Mouse (Mus musculus) midbrain, embryonic 14.5 days (tissue): ENCODE data around the gene Oit3. TPM values are rescaled to one million over a fixed set of nuclear protein-coding genes. Genes with fewer than 3 reads are reported as not detected.
"Not testable (repeated sequence)": the region's sequence is repeated elsewhere in the genome, so short reads cannot be mapped to it uniquely, and the experiment has no call there.

Source experiments
- ATAC-seq: fragments of 200-750 bp; cut with Nextera tagmentation; 2 replicates; pipeline ENCODE4 v1.8.0; 2017; ENCODE audit warnings: moderate number of reproducible peaks, moderate library complexity; ENCODE audit not compliant: low FRiP score, low TSS enrichment
- DNase-seq: peaks from one replicate; pipeline ENCODE4 v3.0.0-alpha.2; 2015
- H3K27ac ChIP-seq: fragments of 300-500 bp; sonication (generic); replicated peaks from 2 replicates; pipeline ENCODE4 v1.5.1; 2014; ENCODE audit warnings: mild to moderate bottlenecking, low read depth, low read length, moderate library complexity
- H3K27me3 ChIP-seq: fragments of 300-500 bp; sonication (generic); 2 replicates; pipeline ENCODE4 v1.6.1; 2014; ENCODE audit warnings: low read length, control low read depth, mixed read lengths; ENCODE audit not compliant: control insufficient read depth, insufficient read depth
- H3K36me3 ChIP-seq: fragments of 300-500 bp; sonication (generic); 2 replicates; pipeline ENCODE4 v1.6.1; 2014; ENCODE audit warnings: low read length, control low read depth; ENCODE audit not compliant: control insufficient read depth, insufficient read depth
- H3K4me1 ChIP-seq: fragments of 300-500 bp; sonication (generic); 2 replicates; pipeline ENCODE4 v1.6.1; 2014; ENCODE audit warnings: mild to moderate bottlenecking, antibody characterized with exemption, low read length, control low read depth; ENCODE audit not compliant: control insufficient read depth, insufficient read depth
- H3K4me2 ChIP-seq: fragments of 300-500 bp; sonication (generic); 2 replicates; pipeline ENCODE4 v1.6.1; 2014; ENCODE audit warnings: mild to moderate bottlenecking, low read length, moderate library complexity
- H3K4me3 ChIP-seq: fragments of 300-500 bp; sonication (generic); replicated peaks from 2 replicates; pipeline ENCODE4 v1.5.1; 2014; ENCODE audit warnings: low read depth, low read length
- H3K9ac ChIP-seq: fragments of 300-500 bp; sonication (generic); replicated peaks from 2 replicates; pipeline ENCODE4 v1.6.1; 2014; ENCODE audit warnings: mild to moderate bottlenecking, low read length, moderate library complexity
- H3K9me3 ChIP-seq: fragments of 300-500 bp; sonication (generic); 2 replicates; pipeline ENCODE4 v1.6.1; 2016; ENCODE audit warnings: low read length, control low read depth, mixed read lengths; ENCODE audit not compliant: control insufficient read depth
- WGBS: fragments of 180-500 bp; shearing (Covaris S2); extraction: QIAGEN DNeasy Blood & Tissue Kit; methylation state at CpG from one replicate; pipeline ENCODE4 v1.1.7; 2014; 5-methylcytosine and 5-hydroxymethylcytosine counted together
- polyA plus RNA-seq: library from polyadenylated mRNA; unstranded; fragments of >200 nt; fragmentation: Nextera tagmentation; extraction: Ambion mirVana; gene quantifications from 2 replicates; pipeline ENCODE4 v1.2.1, GENCODE M21; 2014

The Oit3 gene
- polyA plus RNA-seq, 1 experiment from 2014 or later: 0.39 TPM

- Histone ChIP-seq H3K4me2 (no peak overlapping the region), H3K4me3 (no peak overlapping the region), H3K9ac (no peak overlapping the region), H3K36me3 (no peaks in the 10 kb centered on the region), H3K9me3 (no peaks in the 10 kb centered on the region), H3K27ac (no peak overlapping the region), H3K27me3 (no peaks in the 10 kb centered on the region), H3K4me1 (no peaks in the 10 kb centered on the region)
- 92% methylated on average over 3 of the region's 3 CpGs for WGBS
- ATAC-seq (no peak), DNase-seq (no peak)
These were observed 17.1 kb downstream of the Oit3 start for GRCm38 (mm10) chr10:59424453-59424852.

- DNase-seq: no peak
- ATAC-seq: no peak
- H3K4me3 ChIP-seq: no peak overlapping the region
- no peak overlapping the region for H3K4me2 ChIP-seq
- no peak overlapping the region for H3K9ac ChIP-seq
- H3K27me3 ChIP-seq: no peaks in the 10 kb centered on the region
- H3K9me3 ChIP-seq: no peaks in the 10 kb centered on the region
- H3K4me1 ChIP-seq: no peaks in the 10 kb centered on the region
- H3K27ac ChIP-seq: no peak overlapping the region
- WGBS: 90% methylated on average over 4 of the region's 4 CpGs
- no peaks in the 10 kb centered on the region for H3K36me3 ChIP-seq
These were observed 22.1 kb downstream of the Oit3 start for GRCm38 (mm10) chr10:59419516-59419915.

- Histone ChIP-seq H3K4me1 (no peaks in the 10 kb centered on the region), H3K4me3 (no peak overlapping the region), H3K9me3 (no peaks in the 10 kb centered on the region), H3K27me3 (no peaks in the 10 kb centered on the region), H3K9ac (no peak overlapping the region), H3K36me3 (no peaks in the 10 kb centered on the region), H3K27ac (no peak overlapping the region), H3K4me2 (no peak overlapping the region)
- DNase-seq (no peak), ATAC-seq (no peak)
- WGBS: 92% methylated on average over 3 of the region's 3 CpGs
These were observed 25.0 kb downstream of the Oit3 start for GRCm38 (mm10) chr10:59416623-59417022.

- 91% methylated on average over 4 of the region's 4 CpGs for WGBS
- no peak overlapping the region for H3K27ac ChIP-seq
- no peaks in the 10 kb centered on the region for H3K27me3 ChIP-seq
- no peaks in the 10 kb centered on the region for H3K9me3 ChIP-seq
- no peak overlapping the region for H3K4me2 ChIP-seq
- no peak overlapping the region for H3K4me3 ChIP-seq
- no peak overlapping the region for H3K9ac ChIP-seq
- DNase-seq (no peak), ATAC-seq (no peak)
- no peaks in the 10 kb centered on the region for H3K4me1 ChIP-seq
- H3K36me3 ChIP-seq: no peaks in the 10 kb centered on the region
These were observed 27.9 kb downstream of the Oit3 start for GRCm38 (mm10) chr10:59413711-59414110.

- WGBS: 86% methylated on average over 12 of the region's 12 CpGs
- Histone ChIP-seq H3K9me3 (no peaks in the 10 kb centered on the region), H3K27me3 (no peaks in the 10 kb centered on the region)
These were observed 31.3 kb downstream of the Oit3 start for GRCm38 (mm10) chr10:59410264-59410663.

GRCm38 (mm10) chr10:59408499-59408898 is 33.1 kb downstream of the Oit3 start:
- DNase-seq: no peak
- 74% methylated on average over 6 of the region's 6 CpGs for WGBS
- Histone ChIP-seq H3K4me2 (no peak overlapping the region), H3K4me1 (no peaks in the 10 kb centered on the region), H3K9ac (no peak overlapping the region), H3K27ac (no peak overlapping the region), H3K27me3 (no peaks in the 10 kb centered on the region), H3K4me3 (no peak overlapping the region), H3K9me3 (no peaks in the 10 kb centered on the region), H3K36me3 (no peaks in the 10 kb centered on the region)
- ATAC-seq: no peak

More at GRCm38 (mm10) chr10:59410264-59410663, 31.3 kb downstream of the Oit3 start:
- DNase-seq: no peak
- no peak for ATAC-seq
- no peaks in the 10 kb centered on the region for H3K36me3 ChIP-seq
- no peak overlapping the region for H3K9ac ChIP-seq
- H3K27ac ChIP-seq: no peak overlapping the region
- no peaks in the 10 kb centered on the region for H3K4me1 ChIP-seq
- no peak overlapping the region for H3K4me3 ChIP-seq
- no peak overlapping the region for H3K4me2 ChIP-seq

GRCm38 (mm10) chr10:59403793-59404149 is 37.8 kb downstream of the Oit3 start:
- H3K4me1 ChIP-seq: no peaks in the 10 kb centered on the region
- H3K36me3 ChIP-seq: no peaks in the 10 kb centered on the region
- no peak overlapping the region for H3K27ac ChIP-seq
- no peak overlapping the region for H3K4me3 ChIP-seq
- ATAC-seq: no peak
- no peak overlapping the region for H3K9ac ChIP-seq
- H3K4me2 ChIP-seq: no peak overlapping the region
- no peaks in the 10 kb centered on the region for H3K9me3 ChIP-seq
- no peak for DNase-seq
- 79% methylated on average over 10 of the region's 10 CpGs for WGBS
- no peaks in the 10 kb centered on the region for H3K27me3 ChIP-seq

GRCm38 (mm10) chr10:59402899-59403792 is 38.4 kb downstream of the Oit3 start, which contains the start of gene Pla2g12b:
Pla2g12b (plus strand) TSS chr10:59403660.
- no peak within 1 kb of the TSS for H3K9ac ChIP-seq
- H3K27me3 ChIP-seq: no peaks in the 10 kb centered on the region
- no peak within 1 kb of the TSS for H3K4me2 ChIP-seq
- DNase-seq (no peak), ATAC-seq (no peak)
- no peaks in the 10 kb centered on the region for H3K36me3 ChIP-seq
- H3K27ac ChIP-seq: no peak within 1 kb of the TSS
- H3K9me3 ChIP-seq: no peaks in the 10 kb centered on the region
- H3K4me1 ChIP-seq: no peaks in the 10 kb centered on the region
- 76% methylated on average over 21 of the region's 21 CpGs for WGBS
- H3K4me3 ChIP-seq: no peak within 1 kb of the TSS

- not testable (repeated sequence) for H3K9ac ChIP-seq, H3K36me3 ChIP-seq, H3K27ac ChIP-seq, ATAC-seq, H3K4me1 ChIP-seq, H3K4me2 ChIP-seq, H3K4me3 ChIP-seq, H3K9me3 ChIP-seq, DNase-seq, H3K27me3 ChIP-seq
- WGBS: 93% methylated on average over 11 of the region's 25 CpGs
These were observed 46.1 kb downstream of the Oit3 start, which contains the start of gene Gm10273 for GRCm38 (mm10) chr10:59395461-59395860. Gm10273 (plus strand) TSS chr10:59395632.
